Mouse (Mus musculus): ENCODE data around the gene Snx20.

DNA sequence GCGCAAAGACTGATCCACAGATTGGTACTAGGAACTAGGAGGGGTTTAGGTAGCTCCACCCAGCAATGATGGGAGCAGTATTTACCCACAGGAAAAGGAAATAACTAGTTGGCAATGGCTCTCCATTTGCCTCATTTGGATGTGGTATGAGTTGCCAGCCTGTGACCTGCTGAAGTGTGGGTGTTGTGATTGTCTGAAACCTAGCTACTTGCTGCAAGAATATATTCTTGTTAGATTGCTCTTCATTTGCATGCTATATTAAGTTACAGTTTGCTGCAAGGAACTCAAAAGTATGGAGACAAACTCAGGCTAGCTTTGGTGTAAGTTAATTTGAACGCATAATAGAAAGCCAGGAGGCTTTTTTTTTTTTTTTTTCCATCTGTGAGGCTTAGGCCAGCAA, 44.6 kb upstream of the Snx20 start:
- TF ChIP-seq CTCF (IDR thresholded peaks at IDR 0.05; ENCODE audit: borderline replicate concordance, insufficient read depth, low read depth, low read length) (no peak), POLR2A (IDR thresholded peaks at IDR 0.05; ENCODE audit: borderline replicate concordance, insufficient read depth, low read length) (no peak)
